Mouse (Mus musculus): ENCODE results near the gene Map3k19.

The Map3k19 gene

DNA sequence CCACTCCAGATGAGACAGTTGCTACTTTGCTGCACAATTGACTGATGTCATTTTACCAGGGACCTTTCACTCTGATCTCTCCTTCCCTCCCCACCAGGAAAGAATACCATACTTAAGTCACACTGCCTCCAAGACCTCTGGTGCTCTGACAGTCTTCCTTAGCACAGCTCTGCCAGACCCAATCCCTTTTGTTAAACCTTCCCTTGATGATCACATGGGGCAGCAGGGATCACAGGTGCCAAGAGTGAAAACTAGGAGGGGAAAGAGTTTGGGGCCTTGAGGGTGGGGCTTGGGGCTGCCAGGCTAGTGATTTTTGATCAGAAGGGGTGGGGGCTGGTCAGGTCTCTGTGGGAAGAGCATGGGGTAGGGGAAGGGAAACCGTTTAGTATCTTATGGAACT is 58.1 kb downstream of the Map3k19 start:
- no peak for DNase-seq (ENCODE audit: low spot score in 2 of 2)

DNA sequence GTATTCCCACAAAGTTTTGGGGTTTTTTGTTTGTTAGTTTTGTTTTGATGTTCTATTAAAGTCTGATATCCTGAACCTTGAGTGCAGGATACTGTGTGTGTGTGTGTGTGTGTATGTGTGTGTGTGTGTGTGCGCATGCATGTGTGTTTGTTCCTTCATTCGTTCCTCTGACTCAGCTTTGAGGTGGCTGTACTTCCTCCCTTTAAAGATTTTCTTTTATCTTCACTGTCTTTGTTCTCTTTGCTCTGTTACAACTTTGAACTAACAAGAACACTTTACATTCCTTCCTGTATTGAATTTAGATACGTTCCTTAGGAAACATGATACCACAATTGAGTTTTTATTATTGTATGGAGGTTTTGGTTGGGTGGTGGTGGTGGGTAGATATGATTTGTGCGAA is 58.5 kb downstream of the Map3k19 start:
- DNase-seq (ENCODE audit: low spot score in 2 of 2), result no peak

DNA sequence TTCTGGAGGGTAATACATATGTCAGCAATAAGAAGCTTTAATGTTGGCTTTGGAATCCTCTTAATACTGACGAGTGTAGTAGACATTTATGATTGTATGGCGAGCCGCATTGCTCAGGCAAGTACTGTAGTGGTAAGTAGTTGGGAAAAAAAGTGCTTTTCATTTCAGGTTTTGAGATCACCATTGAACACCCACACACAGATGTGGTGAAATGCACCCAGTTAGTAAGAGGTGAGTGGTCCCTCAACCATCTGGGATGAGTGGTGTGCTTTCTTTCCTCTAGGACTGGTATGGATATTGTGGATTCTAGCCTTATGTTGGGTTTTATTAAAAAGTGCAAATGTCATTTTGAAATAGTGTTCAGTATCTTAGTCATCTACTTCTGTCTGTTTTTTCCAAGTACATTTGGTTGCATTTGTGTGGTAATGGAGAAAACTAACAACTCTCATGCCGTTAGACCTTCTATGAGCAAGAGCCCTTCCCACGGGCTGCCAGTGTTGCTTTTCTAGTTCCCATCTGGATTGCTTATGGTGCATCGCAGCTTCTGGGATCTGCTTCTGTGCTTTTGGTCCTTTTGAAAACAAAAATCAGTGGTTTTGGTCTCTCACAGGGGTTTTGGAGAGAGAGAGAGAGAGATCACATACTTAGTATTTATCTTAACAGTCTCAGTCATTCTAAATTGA is 59.6 kb downstream of the Map3k19 start:
- DNase-seq (ENCODE audit: low spot score in 2 of 2), result no peak

DNA sequence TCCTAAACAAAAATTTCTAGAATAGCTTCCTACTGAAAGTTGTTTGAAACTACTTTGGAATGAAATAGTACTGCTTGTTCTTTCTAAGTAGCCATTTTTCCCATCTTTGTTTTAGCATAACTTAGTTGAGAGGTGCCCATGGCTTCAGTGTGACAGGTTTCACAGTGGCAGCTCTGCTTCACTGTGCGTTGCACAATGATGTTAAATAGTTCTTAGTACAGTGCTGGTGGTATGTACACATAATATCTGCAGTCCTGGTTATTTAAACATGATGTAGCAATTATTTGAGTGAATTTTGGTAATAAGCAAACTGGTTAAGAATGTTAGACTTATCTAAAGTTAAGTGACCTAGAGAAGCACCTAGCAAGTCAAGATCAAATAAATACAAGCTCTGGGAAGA is 61.4 kb downstream of the Map3k19 start:
- no peak for DNase-seq (ENCODE audit: low spot score in 2 of 2)

DNA sequence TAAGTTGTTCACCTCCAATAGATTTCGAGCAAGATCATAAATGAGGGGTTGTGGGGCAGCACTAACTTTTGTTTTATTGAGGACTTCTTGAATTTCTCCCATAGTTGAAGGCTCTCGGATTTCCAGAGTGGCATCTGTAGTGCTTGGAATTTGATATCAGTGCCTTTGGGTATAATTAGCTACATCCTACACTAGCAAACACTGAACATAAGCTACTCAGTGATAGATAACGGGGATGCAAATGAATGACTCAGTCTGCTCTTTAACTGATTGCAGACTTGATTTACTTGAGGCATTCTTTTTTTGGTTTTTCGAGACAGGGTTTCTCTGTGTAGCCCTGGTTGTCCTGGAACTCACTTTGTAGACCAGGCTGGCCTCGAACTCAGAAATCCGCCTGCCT is 65.9 kb downstream of the Map3k19 start:
- DNase-seq (ENCODE audit: low spot score in 2 of 2), result no peak

DNA sequence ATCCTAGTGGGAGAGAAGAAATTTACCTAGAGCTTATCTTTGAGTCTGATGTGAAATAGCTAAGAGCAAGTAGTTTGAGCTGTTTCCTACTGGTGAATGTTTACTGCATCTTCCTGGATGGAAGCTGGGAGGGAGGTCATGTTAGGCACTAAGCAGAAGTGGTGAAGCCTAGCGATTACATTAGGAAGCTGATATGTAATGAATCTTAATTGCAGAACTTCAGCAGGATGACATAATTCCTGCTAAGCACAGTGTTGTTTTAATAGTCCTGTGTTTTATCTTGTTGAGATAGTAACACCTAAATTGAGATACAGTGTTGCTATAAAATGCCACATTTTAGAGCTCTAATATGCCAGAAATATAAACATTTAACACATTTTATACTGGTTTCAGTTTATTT is 68.9 kb downstream of the Map3k19 start:
- no peak for DNase-seq (ENCODE audit: low spot score in 2 of 2)

DNA sequence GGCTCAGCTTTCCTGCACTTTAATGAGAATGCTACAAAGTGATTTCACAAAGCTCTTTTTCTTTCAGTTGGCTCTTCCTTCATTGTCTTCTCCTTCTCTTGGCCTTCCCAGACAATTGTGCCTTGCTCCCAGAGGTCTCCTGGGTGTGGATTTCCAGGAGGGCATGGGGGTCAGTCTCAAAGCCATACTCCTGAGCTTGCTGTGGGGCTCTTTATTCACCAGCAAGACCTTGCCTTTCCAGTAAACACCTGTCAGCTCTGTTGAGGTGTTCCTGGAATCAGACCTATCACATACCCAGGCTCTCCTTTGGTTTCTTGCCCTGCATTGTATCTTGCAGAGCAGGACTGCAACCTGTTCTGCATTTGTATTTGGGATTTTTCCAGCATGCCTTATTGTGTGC is 71.0 kb downstream of the Map3k19 start:
- DNase-seq (ENCODE audit: low spot score in 2 of 2), result no peak

DNA sequence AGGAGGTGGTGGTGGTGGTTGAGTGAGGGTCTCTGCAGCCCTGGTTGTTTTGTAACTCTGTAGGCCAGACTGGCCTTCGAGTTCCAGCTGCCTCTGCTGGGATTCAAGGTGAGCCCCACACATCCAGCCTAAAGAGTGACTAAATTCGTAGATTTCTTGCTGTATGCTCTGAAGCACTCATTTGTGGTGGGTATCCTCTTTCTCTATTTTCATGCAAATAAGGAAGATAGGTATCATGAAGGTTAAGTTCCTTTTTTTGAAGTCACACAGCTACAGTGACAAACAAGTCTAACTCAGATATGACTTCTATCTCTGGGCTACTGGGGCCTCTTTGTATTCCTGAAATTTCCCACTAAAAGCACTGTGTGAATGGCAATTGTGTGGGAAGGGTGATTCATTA is 74.0 kb downstream of the Map3k19 start:
- DNase-seq (ENCODE audit: low spot score in 2 of 2), result no peak

DNA sequence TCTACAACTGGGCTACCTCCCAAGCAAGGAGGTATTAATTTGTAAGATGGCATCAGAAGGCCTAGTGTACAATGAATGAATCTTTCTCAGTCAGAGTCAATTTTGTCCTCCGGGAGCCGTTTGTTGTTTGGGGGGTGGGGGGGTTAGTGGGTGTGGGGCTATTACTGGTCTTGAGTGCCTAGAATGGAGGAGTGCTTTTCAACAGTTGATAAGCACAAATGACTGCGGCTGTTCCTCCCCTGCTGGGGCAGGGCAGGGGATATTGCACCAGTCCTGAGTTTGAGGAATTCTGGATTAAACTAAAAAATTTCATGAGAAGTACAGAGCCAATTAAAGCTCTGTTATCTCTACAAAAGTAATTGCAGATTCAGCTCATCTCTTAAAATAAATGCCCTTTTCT is 74.7 kb downstream of the Map3k19 start:
- DNase-seq (ENCODE audit: low spot score in 2 of 2), result no peak

DNA sequence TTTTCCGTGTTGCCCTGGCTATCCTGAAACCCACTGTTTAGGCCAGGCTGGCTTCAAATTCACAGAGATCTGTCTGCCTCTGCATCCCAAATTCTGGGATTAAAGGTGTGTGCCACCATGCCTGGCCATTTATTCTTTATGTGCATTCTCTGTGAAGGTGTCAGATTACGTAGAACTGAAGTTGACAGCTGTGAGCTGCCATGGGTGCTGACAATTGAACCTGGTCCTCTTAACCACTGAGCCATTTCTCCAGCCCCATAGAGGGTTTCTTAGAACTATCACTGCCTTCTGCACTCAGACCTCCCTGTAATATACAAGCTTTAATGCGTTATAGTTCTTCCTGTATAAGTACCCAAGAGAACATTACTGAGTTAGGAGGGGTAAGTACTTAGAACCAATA is 76.2 kb downstream of the Map3k19 start:
- no peak for DNase-seq (ENCODE audit: low spot score in 2 of 2)

DNA sequence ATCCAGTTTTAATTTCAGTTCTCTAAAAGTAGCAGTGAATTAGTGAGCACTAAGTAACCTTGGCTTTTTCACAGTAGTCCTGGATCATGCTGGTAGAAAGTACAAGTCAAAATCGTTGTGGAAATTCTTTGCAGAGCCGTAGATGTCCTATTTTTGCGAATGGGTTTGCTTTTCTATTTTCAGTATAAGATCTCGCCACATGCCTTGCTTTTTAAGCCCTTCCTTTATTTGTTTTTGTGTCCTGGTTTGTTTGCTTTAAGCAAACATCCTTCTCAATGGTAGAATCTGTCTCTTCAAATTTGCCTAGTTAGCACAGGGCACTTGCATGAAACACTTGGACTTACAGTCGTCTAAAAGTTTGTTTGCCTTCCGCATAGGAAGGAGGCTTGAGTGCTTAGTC is 78.6 kb downstream of the Map3k19 start:
- no peak for DNase-seq (ENCODE audit: low spot score in 2 of 2)

DNA sequence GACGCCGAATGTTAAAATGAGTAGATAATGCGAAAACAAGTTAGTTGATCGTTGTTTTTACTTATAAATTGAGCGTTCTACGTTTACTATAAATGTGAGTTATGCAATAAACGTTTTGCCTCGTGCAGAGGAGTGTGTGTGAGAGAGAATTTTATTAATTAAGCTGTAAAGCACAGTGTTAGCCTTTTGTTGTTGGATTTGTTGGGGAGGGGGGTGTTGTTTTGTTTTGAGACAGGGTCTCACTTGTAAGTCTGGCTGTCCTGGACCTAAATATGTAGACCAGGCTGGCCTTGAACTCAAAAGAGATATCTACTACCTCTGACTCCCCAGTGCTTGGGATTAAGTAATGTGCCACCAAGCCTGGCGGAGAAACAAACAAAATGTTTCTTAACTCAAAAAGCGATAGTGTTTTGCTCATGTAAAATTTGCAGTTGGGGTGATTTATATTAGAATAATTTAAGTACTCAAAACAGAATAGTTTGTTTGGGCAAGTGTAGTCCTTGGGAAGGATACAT is 79.6 kb downstream of the Map3k19 start:
- DNase-seq (ENCODE audit: low spot score in 2 of 2), result no peak

DNA sequence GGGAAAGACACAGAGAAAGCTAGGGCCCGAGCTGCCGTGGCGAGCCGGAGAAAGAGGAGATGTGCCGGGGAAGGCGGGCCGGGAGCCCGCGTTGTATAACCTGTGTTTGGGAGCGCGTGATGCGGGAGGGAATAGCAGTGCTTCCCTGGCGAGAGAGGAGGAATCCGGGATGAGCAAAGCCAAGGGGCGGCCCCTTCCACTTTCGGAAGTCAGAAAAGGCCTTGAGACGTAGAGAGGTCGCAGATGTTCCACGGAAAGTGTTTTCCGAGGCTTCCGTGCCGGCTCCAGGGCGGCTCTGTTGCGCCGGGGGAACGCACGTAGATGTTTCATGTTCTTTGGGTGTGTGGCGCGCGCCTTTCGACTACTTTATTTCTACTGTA is 80.3 kb downstream of the Map3k19 start:
- DNase-seq (ENCODE audit: low spot score in 2 of 2), result peak in 1 of 2 experiments; percentile 62

DNA sequence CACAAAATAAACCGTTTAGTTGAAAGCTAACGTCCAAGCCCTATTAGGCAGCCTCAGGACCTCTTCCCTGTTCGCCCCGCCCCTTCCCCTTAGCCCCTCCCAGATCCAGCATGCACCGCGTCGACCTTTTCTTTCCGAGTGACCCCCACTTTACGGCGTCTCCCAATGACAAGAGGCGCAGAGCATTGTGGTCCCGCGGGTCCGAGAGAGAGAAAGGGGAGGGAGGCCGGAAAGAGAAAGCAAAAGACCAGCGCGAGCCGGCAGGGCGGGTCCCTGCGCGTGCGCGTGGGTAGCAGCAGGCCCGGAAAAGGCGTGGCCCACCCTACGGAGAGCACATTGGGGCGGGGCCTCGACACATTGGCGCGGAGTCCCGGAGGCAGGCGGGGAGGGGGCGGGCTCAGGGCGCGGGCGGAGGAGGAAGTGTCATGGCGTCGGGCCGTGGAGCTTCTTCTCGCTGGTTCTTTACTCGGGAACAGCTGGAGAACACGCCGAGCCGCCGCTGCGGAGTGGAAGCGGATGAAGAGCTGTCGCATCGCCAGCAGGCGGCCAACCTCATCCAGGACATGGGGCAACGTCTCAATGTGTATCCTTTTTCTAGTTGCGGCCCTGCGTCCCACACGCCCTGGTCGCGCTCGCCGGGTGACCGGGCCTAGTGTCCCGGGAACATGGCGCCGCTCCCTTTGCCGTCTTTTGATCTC is 80.9 kb downstream of the Map3k19 start, which contains the start of gene Ccnt2:
TSS of gene Ccnt2 (plus strand) at position 362 of the 698 bp plus-strand sequence.
- DNase-seq (ENCODE audit: low spot score in 2 of 2), result peak; percentile 99

DNA sequence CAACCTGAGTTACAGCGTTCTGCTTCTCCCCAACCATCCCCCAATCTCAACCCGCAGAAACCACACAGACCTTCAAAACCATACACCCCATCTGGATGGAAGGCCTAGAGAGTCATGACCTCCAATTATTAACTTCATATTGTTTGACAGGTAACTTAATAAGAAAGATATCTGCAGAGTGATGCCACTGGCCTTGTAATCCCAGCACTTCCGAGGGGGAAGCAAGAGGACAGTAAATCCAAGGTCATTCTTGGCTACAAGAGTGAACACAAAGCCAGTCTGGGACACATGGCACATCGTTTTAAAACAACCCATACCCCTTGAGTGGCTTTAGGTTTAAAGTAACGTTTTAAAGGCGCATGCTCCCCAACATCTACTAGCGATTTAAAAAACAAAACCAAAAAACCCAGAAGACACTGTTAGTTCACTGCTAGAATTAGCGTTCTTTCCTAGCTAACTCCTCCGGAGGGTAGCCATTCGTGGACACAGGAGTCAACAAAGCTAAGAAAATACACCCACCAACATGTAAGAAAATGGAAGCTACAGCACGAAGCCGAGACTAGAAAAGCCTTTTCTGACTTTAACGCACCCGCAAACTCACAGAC is 81.5 kb downstream of the Map3k19 start:
- DNase-seq (ENCODE audit: low spot score in 2 of 2), result no peak

DNA sequence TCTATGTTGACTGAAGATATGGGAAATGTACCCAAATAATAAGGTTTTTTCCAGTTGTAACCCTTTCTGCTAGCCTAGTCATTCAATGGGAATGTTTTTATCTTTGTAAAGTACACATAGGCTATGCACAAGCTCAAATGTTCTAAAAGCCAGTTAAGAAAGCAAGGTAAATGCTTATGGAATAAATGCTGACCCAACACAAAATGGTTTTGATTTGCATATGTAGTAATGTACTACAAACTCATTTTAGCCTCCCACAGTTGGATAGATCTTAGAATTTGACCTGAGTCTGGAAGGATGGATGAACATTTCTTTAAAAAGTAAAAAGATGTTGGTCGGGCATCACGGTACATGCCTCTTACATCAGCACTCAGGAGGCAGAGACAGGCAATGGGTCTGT is 88.1 kb downstream of the Map3k19 start:
- no peak for DNase-seq (ENCODE audit: low spot score in 2 of 2)

DNA sequence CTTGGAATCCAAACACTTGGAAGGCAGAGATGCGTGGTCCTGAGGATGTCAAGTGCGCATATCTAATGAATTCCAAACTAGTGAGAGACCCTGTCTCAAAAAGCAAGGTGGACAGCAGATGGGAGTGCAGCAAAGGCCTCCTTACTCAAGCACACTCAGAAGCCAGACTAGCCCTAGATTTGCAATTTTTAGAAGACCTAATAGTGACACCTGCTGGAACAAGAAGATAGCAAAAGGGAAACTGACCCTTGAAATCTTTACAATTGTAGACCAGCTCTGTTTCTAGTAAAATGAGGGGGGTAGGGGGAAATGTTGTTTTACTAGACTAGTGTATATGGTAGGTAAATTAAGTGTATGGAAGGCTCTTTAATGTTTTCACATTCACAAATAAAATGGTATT is 89.4 kb downstream of the Map3k19 start:
- DNase-seq (ENCODE audit: low spot score in 2 of 2), result no peak

All from urinary bladder, postnatal 4 days (tissue).